Mouse (Mus musculus) retina, postnatal 1 day (tissue): ENCODE results near the gene Zfp473.
A peak's percentile ranks its signal among the peaks of the same experiment; 100 is the strongest.
"Not testable (repeated sequence)": the region's sequence is repeated elsewhere in the genome, so short reads cannot be mapped to it uniquely, and the experiment has no call there.

ENCODE experiments used
- DNase-seq: peaks from one replicate; pipeline ENCODE4 v3.0.0-alpha.2; 2012

Gene Zfp473

DNA sequence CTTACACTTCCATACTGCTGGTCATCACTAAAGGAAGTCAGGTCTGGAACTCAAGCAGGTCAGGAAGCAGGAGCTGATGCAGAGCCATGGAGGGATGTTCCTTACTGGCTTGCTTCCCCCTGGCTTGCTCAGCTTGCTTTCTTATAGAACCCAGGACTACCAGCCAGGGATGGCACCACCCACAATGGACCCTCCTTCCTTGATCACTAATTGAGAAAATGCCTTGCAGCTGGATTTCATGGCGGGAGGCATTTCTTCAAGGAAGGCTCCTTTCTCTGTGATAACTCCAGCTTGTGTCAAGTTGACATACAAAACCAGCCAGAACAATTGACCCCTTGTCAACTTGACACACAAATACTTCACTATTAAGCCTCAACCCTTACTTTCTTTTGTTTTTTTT, at the start of gene Zfp473:
Gene Zfp473 (minus strand): TSS at position 101 of the 400 bp plus-strand sequence.
- DNase-seq: not testable (repeated sequence)

DNA sequence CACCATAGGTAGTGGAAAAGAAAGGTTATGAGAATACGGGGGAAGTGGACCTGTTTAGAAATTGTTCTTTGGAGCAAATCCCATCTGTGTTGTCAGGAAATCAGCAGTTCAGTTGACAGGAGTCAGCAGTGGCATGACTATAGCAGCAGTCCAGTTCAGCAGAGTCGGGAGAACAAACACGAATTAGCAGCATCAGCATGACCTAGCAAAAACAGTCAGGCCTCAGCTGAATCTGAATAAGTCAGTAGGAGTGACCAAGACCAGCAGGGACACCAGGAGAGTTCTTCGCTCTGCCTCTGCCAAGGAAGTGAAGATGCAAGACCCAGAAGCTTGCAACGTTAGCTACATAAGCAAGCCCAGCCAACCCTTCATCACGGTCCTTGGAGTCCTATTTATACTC, 41.9 kb upstream of the Zfp473 start:
- DNase-seq: no peak

DNA sequence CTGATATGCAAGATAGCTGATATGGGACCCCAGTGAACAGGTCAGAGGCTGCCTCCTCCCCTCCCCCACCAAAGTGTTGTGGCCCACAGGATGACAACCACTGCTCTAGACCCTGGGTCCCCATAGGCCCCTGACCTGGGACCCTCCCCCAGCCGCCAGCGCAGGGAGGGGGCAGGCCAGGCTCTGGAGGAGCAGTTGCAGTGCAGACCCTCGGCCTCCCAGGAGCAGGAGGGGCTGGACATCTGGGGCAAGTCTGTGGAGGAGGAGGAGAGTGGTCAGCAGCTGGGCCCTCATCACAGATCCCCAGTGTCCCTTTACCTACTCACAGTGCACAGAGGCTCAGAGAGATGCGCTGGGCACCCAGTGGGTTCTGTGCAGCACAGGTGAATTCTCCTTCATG, 39.2 kb upstream of the Zfp473 start:
- DNase-seq: no peak

DNA sequence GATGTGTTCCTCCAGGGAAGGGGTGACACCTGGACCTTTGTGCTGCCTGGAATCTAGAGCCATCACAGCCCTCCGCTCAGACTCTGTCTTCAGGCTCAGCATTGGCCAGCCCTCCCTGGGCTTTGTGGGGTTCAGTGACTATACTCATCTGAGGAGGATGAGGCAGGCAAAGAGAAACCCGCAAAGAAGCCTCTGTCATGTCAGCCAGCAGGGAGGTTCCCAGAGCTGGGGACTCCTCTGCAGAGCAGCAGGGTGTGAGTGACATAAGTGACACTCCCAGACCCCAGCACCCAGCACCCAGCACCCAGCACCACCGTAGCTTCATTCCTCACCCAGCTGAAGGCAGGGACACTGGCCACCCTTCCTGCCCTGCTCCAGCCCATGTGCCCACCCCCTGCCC, 38.7 kb upstream of the Zfp473 start:
- DNase-seq: no peak

DNA sequence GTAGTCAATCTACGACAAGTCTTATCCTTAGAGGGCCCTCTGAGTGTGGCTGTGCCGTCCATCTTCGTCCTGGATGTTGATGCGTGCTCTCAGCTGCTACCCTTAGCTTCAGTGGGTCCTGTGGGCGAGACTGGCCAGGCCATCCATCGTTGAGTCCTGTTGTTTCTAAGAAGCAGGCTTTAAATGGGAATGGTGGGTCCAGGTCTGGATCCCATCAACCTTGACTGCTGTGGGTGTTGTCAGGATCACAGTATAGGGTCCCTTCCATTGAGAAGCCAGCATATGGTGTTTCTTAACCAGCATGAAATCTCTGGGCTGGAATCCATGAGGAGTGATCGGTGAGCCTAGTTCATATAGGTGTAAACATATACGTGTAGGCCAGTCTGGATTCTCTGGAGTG, 29.3 kb upstream of the Zfp473 start:
- DNase-seq: no peak

DNA sequence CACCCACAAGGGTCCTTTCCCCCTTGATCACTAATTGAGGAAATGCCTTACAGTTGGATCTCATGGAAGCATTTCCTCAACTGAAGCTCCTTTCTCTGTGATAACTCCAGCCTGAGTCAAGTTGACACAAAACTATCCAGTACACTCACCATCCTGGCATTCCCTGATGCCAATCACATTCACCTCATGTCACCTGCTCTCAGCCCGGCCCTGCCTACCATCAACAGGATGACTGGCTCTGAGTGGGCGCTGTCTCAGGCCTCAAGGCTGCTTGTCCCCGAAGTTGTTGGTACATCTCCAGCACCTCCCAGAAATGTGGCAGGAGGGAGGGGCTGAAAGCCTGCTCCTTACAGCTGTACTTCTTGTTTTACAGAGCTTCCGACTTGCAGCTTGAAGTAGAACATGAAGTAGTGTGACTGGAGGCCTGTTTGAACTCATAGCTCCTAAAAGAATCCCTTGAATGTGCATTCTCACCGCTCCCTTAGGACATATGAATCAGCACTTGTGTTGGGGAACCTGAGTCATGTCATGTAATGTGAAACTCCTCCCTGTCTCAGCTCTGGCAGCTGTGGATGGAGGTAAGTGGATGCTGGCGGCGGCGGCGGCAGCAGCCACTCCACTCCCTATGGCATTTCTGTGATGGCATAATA, 26.1 kb upstream of the Zfp473 start:
- no peak for DNase-seq

DNA sequence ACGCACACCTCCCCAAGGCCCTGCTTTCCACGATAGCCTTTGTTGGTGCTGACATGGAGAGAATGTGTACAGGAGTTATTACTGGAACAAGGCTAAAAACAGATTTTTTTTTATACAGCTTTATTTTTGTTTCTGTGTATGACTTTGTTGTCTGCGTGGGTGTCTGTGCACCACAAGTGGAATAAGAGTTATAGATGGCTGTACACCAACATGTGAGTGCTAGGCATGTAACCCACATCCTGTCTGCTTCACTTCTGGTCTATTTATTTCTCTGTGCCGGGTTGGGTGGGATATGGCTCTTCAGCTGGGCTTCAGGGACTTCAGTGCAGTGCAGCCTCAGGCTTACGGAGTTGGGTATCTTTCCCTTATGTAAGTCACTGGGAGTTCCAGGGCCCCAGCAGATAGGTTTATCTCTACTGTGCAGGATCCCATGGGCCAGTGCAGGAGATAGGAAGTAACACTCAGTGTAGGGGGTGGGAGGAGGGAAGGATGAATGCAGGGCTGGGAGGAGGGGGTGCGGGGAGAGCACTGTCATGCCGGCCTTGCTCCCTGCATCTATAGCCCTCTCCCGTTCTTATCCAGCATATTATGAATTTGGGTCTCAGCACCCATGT, 21.8 kb upstream of the Zfp473 start:
- DNase-seq: no peak

DNA sequence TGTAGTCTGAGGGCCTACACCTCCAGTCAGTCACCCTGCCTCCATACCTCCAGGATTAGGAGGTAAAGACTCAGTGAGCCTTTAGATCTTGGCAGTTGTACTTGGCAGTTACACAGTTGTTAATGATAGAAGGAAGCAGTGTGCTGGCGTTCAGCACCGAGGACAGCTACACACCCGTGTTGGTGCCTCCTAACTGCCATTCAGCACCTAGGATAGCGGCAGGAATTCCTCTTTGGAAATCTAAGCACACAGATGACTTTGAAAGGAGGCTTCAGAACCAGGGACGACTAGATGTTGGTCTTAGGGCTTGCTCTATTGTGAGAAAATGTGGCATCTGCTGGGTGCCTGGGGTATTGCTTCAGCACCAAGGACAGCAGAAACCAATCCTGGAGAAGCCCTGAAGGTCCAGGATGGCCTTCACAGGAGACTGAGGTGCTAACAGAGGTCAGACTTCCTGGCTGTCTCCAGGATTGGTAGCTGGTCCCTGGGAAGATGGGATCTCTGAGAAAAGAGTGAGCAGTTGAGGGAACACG, 19.3 kb upstream of the Zfp473 start:
- peak; percentile 72 for DNase-seq

DNA sequence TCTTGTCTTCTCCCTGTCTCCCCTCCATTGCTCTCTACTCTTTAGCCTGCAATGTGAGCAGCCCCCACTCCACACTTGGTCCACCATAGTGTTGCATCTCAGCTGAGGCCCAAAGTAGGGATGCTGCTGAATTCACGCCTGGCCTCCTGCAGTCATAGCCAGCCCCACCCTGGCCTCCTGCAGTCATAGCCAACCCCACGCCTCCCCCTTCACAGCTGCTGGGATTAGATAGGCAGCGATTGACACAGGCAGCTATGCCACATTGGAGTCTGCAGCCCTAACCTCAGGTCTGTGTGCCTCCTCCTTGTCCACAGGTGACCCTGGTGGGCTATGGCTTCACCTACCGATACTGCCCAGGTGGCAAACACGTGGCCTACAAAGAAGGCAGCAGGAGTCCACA, 17.3 kb upstream of the Zfp473 start:
- no peak for DNase-seq

DNA sequence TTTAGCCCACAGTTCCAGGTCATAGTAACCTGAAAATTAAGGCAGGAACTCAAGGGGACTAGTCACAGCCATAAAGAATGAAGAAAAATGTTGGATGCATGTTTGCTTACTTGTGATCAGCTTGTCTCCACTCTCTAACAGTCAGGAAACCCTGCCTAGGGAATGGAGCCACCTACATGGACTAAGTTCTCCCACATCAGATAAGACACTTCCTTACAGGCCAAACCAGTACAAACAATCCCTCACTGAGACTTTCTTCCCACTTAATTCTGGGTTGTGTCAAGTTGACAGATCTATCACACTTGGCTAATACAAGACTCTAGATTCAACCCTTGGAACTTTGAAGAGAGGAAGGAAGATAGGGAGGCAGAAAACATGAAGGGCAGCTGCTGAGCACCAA, 9.5 kb upstream of the Zfp473 start:
- DNase-seq: no peak

DNA sequence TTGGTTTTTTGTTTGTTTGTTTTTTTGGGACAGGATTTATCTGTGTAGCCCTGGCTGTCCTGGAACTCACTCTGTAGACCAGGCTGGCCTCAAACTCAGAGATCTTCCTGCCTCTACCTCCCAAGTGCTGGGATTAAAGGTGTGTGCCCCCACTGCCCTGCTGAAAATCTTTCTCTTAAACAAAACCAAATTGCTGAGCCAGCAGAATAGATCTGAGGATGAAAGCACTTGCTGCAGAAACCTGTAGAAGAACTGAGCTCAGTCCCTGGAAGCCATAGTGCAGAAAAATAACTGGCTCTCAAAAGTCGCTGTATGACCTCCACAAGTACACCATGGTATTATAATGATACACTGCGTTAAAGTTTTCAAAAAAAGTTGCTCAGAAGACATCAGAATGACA, 6.3 kb upstream of the Zfp473 start:
- no peak for DNase-seq

DNA sequence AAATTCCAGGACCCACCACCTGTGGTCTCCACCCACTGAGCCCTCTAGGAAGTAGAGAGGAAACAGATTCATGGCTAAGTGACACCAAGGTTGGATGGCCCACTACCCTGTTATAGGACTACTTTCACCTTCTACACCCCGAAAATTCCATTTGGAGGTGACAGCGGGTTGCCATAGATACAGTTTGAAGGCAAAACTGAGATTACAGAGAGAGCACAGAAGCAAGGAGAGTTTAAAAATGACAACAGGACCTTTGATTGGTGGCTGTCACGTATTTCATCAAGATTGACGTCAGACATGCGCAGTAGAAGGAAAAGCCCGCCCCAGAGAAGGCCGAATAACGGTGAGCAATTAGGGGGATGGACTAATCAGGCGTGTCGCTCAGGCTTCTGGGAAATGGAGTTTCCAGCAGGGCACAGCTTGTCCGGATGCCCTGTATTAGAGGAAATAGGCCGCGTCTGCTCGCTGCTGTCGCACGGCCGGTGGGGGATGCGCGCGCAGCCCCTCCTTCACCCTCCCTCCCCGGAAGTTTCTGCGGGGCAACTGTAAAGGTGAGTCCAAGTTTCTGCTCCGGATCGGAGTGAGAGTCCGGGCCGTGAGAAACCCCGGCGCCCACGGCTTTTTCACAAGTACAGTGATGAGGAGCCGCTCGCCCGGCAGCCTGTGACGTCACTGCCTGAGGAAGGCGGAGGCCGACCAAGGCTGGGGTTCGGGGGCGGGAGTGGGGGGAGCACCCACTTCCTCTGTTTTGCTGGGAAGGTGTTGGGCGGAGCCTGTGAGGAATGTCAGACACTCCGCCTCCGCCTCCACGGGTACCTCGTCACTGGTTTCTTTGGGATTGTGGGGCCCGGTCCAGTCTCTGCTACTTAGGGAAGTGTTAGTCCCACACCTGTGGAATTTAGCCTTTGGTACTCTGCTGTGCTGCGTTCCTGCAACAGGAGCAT, 2.5 kb downstream of the Zfp473 start, which contains the start of gene Vrk3:
Gene Vrk3 (plus strand): TSS at position 313 of the 944 bp plus-strand sequence.
- DNase-seq: peak; percentile 99

DNA sequence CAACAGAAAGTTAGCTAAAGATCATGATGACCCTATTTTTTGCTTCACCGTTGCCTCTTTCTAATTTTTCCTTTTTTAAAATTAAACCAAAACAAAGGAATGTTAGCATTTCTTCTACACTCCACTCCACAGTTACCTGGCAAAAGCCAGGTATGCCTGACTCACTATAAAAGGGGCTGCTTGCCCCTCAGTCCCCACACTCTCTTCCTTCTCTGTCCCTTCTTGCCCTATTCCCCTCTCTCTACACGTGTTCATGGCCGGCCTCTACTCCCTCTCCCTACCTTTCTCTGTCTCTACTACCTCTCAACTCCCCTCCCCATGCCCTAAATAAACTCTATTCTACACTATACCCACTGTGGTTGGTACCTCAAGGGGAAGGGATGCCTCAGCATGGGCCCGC, 3.7 kb downstream of the Zfp473 start:
- DNase-seq: no peak

DNA sequence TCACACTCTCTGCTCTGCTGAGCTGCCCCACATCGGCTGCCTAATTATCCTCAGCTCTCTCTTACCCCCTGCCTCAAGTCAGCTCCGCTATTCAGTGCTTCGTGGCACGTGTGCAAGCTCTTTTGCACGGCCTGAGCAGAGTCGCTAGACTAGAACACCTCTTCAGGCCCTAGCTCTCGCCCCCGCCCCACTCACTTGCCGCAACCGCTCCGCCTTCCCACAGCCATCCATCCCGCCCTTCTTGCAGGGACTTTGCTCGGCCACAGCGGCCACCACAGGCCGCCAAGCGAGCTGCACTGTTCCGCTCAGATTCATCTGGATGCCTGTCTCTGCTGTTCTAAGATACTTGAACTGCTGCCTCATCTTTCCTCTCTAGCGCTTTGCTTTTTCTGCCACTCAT, 5.8 kb downstream of the Zfp473 start:
- DNase-seq: peak; percentile 89

DNA sequence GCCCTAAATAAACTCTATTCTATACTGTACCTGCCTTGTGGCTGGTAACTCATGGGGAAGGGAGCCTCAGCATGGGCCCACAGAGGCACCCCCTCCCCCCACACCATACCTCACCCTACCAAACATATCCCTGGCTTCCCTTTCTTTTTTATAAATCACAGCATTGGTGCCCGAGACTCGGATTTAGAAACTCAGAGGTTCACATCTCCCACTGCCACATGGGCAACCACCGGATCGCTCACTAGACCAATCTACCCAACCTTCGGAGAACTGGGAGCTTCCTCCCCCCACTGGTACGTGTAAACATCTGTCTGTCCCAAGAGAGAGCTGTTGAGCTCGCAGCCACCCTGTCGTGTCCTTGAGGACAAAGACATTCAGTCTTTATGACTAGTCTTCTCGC, 6.6 kb downstream of the Zfp473 start:
- DNase-seq: peak; percentile 5

DNA sequence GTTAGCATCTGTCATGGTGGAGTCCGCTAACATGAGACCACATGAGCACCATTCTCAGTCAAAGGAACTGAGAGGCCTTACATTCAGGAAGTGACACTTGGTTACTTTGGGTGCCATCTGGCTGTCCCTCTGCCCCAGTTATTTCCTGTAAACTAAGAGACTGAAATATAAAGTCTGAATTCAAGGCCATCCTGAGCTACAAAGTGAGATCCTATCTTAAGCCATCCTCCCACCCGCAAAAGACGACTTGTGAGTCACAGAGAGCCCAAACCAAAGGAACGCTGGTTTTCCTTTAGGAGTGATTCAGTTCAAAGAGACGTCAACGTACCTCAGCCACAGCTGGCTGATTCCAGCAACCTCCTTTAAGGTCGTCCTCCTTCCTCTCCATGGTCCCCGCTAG, 9.5 kb downstream of the Zfp473 start:
- DNase-seq: no peak

DNA sequence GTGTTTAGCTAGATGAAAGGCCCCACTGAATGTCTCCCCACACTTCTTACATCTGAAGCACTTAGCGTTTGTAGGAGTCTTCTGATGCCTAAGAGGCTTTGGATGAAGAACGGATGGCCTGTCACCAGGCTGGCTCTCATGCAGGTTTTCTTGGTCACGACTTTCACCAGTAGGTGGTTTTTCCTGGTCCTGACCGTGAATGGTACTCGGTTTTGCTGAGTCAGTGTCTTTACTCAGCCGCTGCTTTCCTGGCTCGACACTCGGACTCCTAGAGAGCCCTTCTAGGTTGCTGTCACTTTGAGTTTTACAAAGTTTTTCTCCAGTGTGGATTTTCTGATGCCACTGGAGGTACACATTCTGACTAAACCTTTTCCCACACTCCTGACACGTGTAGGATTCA, 17.1 kb downstream of the Zfp473 start:
- DNase-seq: no peak

DNA sequence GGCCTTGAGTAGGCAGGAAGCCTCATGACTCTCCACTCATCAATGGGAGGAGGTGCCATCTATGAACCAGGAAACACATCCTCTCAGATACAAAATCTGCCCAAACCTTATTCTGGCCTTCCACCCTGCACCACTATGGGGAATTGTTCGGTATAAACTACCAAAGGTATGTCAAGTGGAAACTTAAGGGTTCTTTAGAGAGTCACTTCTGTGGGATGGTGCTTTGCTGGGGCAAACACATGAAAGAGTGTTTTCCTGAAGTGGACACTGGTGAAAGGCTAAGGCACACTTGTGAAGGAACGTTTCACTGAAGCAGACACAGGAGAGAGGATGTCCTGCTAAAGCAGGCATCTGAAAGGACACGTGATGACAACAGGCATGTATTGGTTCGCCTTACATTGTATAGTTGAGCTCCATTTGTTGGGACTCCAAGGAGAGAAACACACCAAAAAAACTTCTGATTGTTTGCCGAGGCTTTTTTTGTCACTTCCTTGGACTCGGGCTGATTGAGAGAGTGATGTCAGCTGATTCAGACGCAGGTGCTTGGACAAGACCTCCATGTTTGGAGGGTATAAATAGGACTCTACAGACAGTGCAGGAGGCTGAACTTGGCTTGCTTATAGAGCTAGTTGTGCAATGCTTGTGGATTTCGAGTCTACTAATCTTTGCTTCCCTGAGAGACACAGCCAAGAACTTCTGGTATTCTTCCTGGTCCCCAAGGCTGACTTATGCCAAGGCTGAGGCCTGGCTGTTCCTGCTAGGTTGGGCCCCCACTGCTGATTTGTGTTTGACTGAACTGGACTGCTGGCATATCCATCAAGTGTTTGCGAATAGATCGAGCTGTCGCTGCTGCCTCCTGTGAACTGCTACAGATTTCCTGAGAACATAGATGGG, 22.5 kb downstream of the Zfp473 start:
- no peak for DNase-seq

DNA sequence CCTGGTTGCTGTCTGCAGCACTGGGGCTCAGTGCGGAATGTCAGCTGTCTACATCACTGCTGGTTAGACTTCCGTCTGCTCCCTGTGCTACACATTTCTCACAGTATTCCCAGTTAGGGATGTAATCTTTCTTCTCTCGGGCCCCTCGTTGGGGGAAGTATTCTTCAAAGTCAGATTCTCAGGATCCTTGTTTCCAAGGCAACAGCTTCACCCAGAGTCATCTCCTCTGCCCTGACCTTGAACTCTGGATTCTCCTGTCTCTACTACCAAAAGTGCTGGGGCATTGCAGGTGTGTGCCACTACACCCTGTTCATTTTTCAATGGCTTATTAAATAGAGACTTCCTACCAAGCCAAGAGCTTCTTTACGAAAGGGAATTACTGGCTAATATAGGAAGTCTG, 23.7 kb downstream of the Zfp473 start:
- DNase-seq: no peak

DNA sequence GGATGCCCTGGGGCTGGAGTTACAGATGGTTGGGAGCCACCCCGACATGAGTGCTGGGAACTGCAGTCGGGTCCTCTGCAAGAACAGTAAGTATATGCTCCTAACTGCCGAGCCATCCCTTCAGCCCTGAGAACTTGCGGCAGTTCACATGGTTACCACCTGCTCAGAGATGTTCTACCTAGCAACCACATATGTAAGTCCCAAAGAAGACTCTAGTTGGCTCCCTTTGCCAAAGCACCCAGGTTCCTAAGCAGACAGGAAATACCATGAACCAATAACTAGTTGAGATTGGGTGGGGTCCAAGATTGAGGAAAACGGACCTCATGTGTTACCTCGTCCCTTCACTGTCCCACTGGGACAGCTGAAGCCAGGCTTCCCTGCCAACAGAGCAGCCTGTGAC, 24.5 kb downstream of the Zfp473 start:
- no peak for DNase-seq

DNA sequence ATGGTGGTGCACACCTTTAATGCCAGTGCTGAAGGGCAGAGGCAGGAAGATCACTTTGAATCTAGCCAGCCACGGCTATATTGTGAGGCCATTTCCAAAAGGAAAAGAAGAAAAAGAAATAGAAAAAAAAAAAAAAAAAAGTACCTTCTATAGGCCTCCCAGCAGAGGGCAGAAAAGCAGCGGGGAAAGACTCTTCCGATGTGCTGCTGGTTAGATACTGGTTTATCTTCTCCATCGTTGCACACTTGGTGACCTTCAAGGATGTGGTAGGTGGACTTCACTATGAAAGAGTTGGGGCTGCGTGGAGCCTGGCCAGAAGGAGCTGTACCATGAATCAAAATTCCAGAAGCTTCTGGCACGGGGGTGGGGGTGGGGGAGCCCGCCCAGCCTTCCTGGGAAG, 26.5 kb downstream of the Zfp473 start:
- peak; percentile 56 for DNase-seq

DNA sequence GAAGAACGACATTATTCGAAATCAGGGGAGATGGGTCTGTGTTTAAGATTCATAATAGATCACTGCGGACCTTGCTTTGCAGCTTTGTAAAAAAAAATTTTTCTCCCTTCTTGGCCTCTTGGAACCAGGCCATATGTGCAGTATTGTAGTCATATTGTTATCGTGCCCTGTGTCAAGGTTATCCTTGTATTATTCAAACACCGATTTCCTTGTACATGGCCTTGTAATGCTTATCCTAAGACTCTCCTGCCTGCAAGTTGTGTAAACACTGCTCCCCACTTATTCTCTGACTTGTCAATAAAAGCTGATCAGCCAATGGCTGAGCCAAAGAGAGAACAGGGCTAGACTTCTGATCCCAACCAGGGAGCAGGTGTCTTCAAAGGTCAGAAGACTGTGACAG, 28.8 kb downstream of the Zfp473 start:
- no peak for DNase-seq

DNA sequence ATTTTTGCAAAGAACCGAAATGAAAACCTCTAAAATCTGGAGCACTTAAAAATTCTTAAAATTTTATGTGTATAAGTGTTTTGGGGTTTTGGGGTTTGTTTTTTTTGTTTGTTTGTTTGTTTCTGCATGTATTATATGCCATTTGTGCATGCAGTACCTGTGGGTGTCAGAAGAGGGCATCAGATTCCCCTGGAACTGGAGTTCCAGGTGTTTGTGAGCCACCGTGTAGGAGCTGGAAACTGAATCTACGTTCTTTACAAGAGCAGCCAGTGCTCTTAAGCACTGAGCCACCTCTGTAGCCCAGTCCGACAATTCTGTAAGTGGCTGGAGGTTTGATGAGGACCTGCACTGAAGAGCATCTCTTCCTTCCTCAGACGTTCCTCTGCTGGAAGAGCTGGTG, 41.0 kb downstream of the Zfp473 start:
- no peak for DNase-seq
